Mouse (Mus musculus) lung, embryonic 14.5 days (tissue): ENCODE data around the gene Olfr1243. TPM values are rescaled to one million over a fixed set of nuclear protein-coding genes. Genes with fewer than 3 reads are reported as not detected.
"Not testable (repeated sequence)": the region's sequence is repeated elsewhere in the genome, so short reads cannot be mapped to it uniquely, and the experiment has no call there.

Experiments used
- ATAC-seq: fragments of 200-750 bp; cut with Nextera tagmentation; 2 replicates; pipeline ENCODE4 v1.8.0; 2017; ENCODE audit warnings: mild to moderate bottlenecking, moderate TSS enrichment, moderate library complexity; ENCODE audit not compliant: insufficient read depth
- DNase-seq: peaks from one replicate; pipeline ENCODE4 v3.0.0-alpha.2; 2015
- H3K27ac ChIP-seq: fragments of 300-500 bp; sonication (generic); 2 replicates; pipeline ENCODE4 v1.5.1; 2014; ENCODE audit warnings: low read depth, mild to moderate bottlenecking, moderate library complexity
- H3K27me3 ChIP-seq: fragments of 300-500 bp; sonication (generic); 2 replicates; pipeline ENCODE4 v1.6.1; 2014; ENCODE audit warnings: low read length, control low read depth; ENCODE audit not compliant: insufficient read depth
- H3K36me3 ChIP-seq: fragments of 300-500 bp; sonication (generic); 2 replicates; pipeline ENCODE4 v1.6.1; 2014; ENCODE audit warnings: control low read depth; ENCODE audit not compliant: insufficient read depth
- H3K4me1 ChIP-seq: fragments of 300-500 bp; sonication (generic); 2 replicates; pipeline ENCODE4 v1.6.1; 2014; ENCODE audit warnings: antibody characterized with exemption, control low read depth; ENCODE audit not compliant: insufficient read depth
- H3K4me2 ChIP-seq: fragments of 300-500 bp; sonication (generic); 2 replicates; pipeline ENCODE4 v1.6.1; 2014; ENCODE audit warnings: mild to moderate bottlenecking
- H3K4me3 ChIP-seq: fragments of 300-500 bp; sonication (generic); 2 replicates; pipeline ENCODE4 v1.5.1; 2014; ENCODE audit warnings: low read depth, low read length
- H3K9ac ChIP-seq: fragments of 300-500 bp; sonication (generic); 2 replicates; pipeline ENCODE4 v1.6.1; 2014
- H3K9me3 ChIP-seq: fragments of 300-500 bp; sonication (generic); 2 replicates; pipeline ENCODE4 v1.6.1; 2016; ENCODE audit warnings: low read depth, low read length, control low read depth
- CTCF ChIP-seq: IDR thresholded peaks from 2 replicates; pipeline ENCODE4 v1.5.1; 2016; ENCODE audit warnings: antibody characterized with exemption, low read depth
- WGBS: fragments of 180-500 bp; shearing (Covaris S2); extraction: QIAGEN DNeasy Blood & Tissue Kit; methylation state at CpG from one replicate; pipeline ENCODE4 v1.1.7; 2014; 5-methylcytosine and 5-hydroxymethylcytosine counted together
- polyA plus RNA-seq: library from polyadenylated mRNA; unstranded; fragments of >200 nt; fragmentation: Nextera tagmentation; extraction: Ambion mirVana; gene quantifications from 2 replicates; pipeline ENCODE4 v1.2.1, GENCODE M21; 2014

The Olfr1243 gene
- not detected in 2 replicates for polyA plus RNA-seq

DNA sequence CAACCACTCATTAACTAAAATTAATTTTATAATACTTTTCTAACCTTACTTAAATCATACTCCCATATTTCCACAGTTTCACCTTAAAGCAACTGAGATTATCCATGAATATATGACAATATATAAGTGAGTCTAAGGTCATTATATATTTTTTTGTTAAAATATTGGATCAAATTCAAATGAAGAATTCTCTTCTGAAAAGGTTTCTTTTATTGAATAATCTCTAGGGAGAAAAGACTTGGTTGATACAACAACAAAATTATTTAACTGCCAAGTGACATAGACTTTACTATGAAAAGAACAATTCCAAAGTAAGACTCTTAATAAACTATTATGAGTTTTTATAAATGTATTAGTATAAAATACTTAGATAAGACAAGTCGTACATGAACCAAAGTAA is at the start of gene Olfr1243:
TSS of gene Olfr1243 (minus strand) at position 101 of the 400 bp plus-strand sequence.
- no peak within 1 kb of the TSS for H3K4me2 ChIP-seq
- ATAC-seq (no peak), DNase-seq (no peak)
- no peaks in the 10 kb centered on the region for H3K27me3 ChIP-seq
- WGBS: 77% methylated on average over 1 of the region's 1 CpGs
- no peak within 1 kb of the TSS for H3K27ac ChIP-seq
- no peaks in the 10 kb centered on the region for H3K9me3 ChIP-seq
- no peak within 1 kb of the TSS for H3K9ac ChIP-seq
- H3K4me1 ChIP-seq: no peaks in the 10 kb centered on the region
- no peak within 1 kb of the TSS for H3K4me3 ChIP-seq
- H3K36me3 ChIP-seq: no peaks in the 10 kb centered on the region
- TF ChIP-seq CTCF: no peak

DNA sequence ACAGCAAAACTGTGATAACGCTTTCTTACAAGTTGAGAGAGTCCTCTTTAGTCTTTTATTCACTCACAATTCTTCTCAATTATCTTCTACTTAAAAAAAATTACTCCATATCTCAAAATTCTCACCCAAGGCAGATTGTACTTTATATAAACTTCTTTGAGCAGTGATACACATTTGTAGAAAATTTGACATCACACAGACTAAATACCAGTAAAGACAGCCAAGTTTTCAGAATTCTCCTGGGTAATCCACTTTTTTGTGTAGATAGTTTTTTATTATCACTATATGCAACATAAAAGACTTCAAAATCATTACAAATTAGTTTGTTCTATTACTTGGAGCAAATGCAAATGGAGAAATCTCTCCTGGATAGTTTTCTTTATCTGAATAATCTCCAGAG is 47.1 kb upstream of the Olfr1243 start, which contains the start of gene Olfr1245:
TSS of gene Olfr1245 (minus strand) at position 101 of the 400 bp plus-strand sequence.
- Histone ChIP-seq H3K4me1 (no peaks in the 10 kb centered on the region), H3K4me2 (no peak within 1 kb of the TSS), H3K27me3 (no peaks in the 10 kb centered on the region), H3K9me3 (no peaks in the 10 kb centered on the region), H3K27ac (no peak within 1 kb of the TSS), H3K4me3 (no peak within 1 kb of the TSS), H3K36me3 (no peaks in the 10 kb centered on the region), H3K9ac (no peak within 1 kb of the TSS)
- ATAC-seq: no peak
- no peak for DNase-seq
- 86% methylated on average over 1 of the region's 1 CpGs for WGBS
- no peak for TF ChIP-seq CTCF

DNA sequence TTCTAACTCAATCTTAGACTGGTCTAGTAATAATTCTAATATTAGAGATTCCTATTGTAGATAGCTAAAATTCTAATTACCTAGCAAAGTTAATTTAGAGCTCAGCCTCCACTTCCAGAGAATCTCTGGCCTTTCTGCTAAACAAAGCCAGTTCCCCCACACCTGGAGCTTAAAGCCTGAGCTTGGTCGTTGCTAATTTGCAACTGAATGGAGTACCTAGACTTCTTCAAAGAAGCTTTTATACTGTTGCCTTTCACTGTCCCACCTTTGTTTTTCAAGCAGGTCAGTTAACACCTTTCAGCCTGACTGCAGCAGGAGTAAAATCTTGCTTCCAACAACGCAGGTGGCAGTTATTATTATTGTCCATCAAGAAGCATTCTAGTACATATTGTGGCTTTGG is 31.4 kb upstream of the Olfr1243 start:
- WGBS: 71% methylated on average over 2 of the region's 2 CpGs

DNA sequence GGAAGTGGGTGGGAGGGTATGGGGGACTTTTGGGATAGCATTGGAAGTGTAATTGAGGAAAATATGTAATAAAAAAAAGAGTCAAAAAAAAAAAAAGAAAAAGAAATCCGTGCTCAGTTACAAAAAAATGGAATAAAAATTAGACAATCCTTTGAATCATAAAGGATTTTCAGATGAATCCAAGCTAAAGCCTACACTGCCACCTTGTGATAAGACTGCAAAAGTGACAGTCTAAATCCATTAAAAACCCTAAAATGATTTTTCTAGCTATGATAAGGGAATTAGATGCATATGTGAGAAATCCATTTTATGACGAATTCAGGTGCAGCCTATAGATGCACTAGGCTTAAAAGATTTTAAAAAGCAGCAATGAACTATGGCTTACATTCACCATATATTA is 13.2 kb upstream of the Olfr1243 start:
- Histone ChIP-seq H3K36me3 (no peaks in the 10 kb centered on the region), H3K27ac (no peak overlapping the region), H3K9me3 (no peaks in the 10 kb centered on the region), H3K9ac (no peak overlapping the region), H3K4me1 (no peaks in the 10 kb centered on the region), H3K4me2 (no peak overlapping the region), H3K27me3 (no peaks in the 10 kb centered on the region), H3K4me3 (no peak overlapping the region)
- ATAC-seq (no peak), DNase-seq (peak; percentile 53)
- WGBS: 48% methylated on average over 2 of the region's 2 CpGs
- 0 out of 2 replicates have a peak, but pooled peaks have one; percentile 23 for TF ChIP-seq CTCF

More for the DNA sequence above, 31.4 kb upstream of the Olfr1243 start:
- not testable (repeated sequence) for H3K4me3 ChIP-seq, H3K4me1 ChIP-seq, DNase-seq, H3K27me3 ChIP-seq, H3K4me2 ChIP-seq, H3K36me3 ChIP-seq, H3K9ac ChIP-seq, ATAC-seq, H3K9me3 ChIP-seq, H3K27ac ChIP-seq

DNA sequence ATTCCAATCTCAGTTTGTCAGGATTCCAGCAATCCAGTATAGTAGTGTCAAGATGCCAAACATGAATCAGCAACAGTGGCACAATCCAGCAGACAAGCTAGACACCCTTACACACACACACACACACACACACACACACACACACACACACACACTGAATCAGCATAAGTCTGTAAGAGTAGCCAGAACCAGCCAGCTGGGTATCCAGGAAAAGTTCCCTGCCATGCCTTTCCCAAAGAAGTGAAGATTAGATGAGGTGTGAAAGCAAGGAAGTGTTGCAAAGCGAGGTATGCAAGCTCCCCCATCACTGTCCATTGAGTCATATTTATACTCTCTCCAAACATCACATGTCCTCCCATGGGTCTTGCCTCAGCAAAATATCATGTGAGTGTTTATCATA is 8.6 kb upstream of the Olfr1243 start:
- WGBS: 52% methylated on average over 1 of the region's 1 CpGs
- Histone ChIP-seq H3K4me2 (no peak overlapping the region), H3K9ac (no peak overlapping the region), H3K9me3 (no peaks in the 10 kb centered on the region), H3K27me3 (no peaks in the 10 kb centered on the region), H3K27ac (no peak overlapping the region), H3K36me3 (no peaks in the 10 kb centered on the region), H3K4me1 (no peaks in the 10 kb centered on the region), H3K4me3 (no peak overlapping the region)
- no peak for TF ChIP-seq CTCF
- no peak for ATAC-seq
- no peak for DNase-seq

DNA sequence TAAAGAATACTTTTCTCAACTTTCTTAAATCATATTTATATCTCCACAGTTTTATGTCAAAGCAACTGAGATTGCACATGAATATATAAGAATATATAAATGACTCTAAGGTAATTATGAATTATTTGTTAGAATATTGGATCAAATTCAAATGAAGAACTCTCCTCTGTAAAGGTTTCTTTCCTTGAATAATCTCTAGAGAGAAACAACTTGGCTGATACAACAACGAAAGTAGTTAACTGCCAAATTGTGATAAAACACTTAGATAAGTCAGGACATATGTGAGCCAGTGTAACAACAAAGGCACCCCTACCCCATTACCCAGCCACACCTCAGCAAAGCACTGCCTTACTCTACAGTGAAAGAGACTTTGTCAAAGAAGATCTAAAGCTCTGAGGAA is 33.1 kb downstream of the Olfr1243 start, which contains the start of gene Olfr1242:
TSS of gene Olfr1242 (minus strand) at position 101 of the 400 bp plus-strand sequence.
- Histone ChIP-seq H3K9ac (no peak within 1 kb of the TSS), H3K4me1 (no peaks in the 10 kb centered on the region), H3K27ac (no peak within 1 kb of the TSS), H3K4me2 (no peak within 1 kb of the TSS), H3K36me3 (no peaks in the 10 kb centered on the region), H3K9me3 (no peaks in the 10 kb centered on the region), H3K27me3 (no peaks in the 10 kb centered on the region), H3K4me3 (no peak within 1 kb of the TSS)
- no peak for TF ChIP-seq CTCF
- WGBS: 58% methylated on average over 1 of the region's 1 CpGs
- ATAC-seq: no peak
- no peak for DNase-seq

DNA sequence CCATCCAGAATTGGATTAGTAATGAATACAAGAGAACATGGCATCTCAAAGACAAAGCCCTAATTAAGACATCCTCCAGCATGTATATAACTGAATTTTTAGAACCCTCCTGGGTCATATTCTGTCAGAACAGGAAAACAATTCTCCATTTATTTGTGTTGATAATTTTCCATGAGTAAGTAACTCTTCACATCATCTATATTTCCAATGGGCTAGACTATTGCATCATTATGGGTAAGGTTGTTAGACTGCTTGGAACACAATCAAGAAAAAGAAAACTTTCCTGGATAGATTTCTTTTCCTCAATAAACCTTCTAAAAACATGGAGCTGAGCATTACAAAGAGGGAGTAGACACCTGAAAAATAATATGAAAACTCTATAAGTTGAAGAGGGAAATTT is 44.3 kb downstream of the Olfr1243 start, which contains the start of gene Olfr1241:
TSS of gene Olfr1241 (minus strand) at position 101 of the 400 bp plus-strand sequence.
- ATAC-seq (no peak), DNase-seq (no peak)
- no peak within 1 kb of the TSS for H3K27ac ChIP-seq
- no peaks in the 10 kb centered on the region for H3K36me3 ChIP-seq
- no peaks in the 10 kb centered on the region for H3K4me1 ChIP-seq
- no peak within 1 kb of the TSS for H3K4me2 ChIP-seq
- H3K27me3 ChIP-seq: no peaks in the 10 kb centered on the region
- no peaks in the 10 kb centered on the region for H3K9me3 ChIP-seq
- H3K9ac ChIP-seq: no peak within 1 kb of the TSS
- TF ChIP-seq CTCF: no peak
- H3K4me3 ChIP-seq: no peak within 1 kb of the TSS

Other genes starting within 250 kb of the Olfr1243 start
- not detected in 2 replicates for gene Olfr1229, start 243.5 kb downstream of the Olfr1243 start, polyA plus RNA-seq
- not detected in 2 replicates for gene Olfr1230, start 234.2 kb downstream of the Olfr1243 start, polyA plus RNA-seq
- not detected in 2 replicates for gene Olfr1231, start 224.4 kb downstream of the Olfr1243 start, polyA plus RNA-seq
- not detected in 2 replicates for gene Olfr1232, start 201.8 kb downstream of the Olfr1243 start, polyA plus RNA-seq
- gene Olfr1233, start 189.1 kb downstream of the Olfr1243 start, polyA plus RNA-seq: not detected in 2 replicates
- not detected in 2 replicates for gene Olfr1234, start 166.6 kb downstream of the Olfr1243 start, polyA plus RNA-seq
- gene Olfr1238, start 121.8 kb downstream of the Olfr1243 start, polyA plus RNA-seq: not detected in 2 replicates
- not detected in 2 replicates for gene Olfr1239, start 111.1 kb downstream of the Olfr1243 start, polyA plus RNA-seq
- not detected in 2 replicates for gene Olfr1240, start 88.5 kb downstream of the Olfr1243 start, polyA plus RNA-seq
- not detected in 2 replicates for gene Olfr1241, start 44.4 kb downstream of the Olfr1243 start, polyA plus RNA-seq
- not detected in 2 replicates for gene Olfr1242, start 33.2 kb downstream of the Olfr1243 start, polyA plus RNA-seq
- gene Olfr1245, start 47.0 kb upstream of the Olfr1243 start, polyA plus RNA-seq: not detected in 2 replicates
- gene Olfr1246, start 61.7 kb upstream of the Olfr1243 start, polyA plus RNA-seq: not detected in 2 replicates
- not detected in 2 replicates for gene Olfr1247, start 82.6 kb upstream of the Olfr1243 start, polyA plus RNA-seq
- gene Olfr1248, start 86.8 kb upstream of the Olfr1243 start, polyA plus RNA-seq: not detected in 2 replicates
- not detected in 2 replicates for gene Olfr1249, start 103.5 kb upstream of the Olfr1243 start, polyA plus RNA-seq
- not detected in 2 replicates for gene Olfr1250, start 130.0 kb upstream of the Olfr1243 start, polyA plus RNA-seq
- gene Olfr1251, start 140.4 kb upstream of the Olfr1243 start, polyA plus RNA-seq: not detected in 2 replicates
- gene Olfr1252, start 193.5 kb upstream of the Olfr1243 start, polyA plus RNA-seq: not detected in 2 replicates
- gene Olfr1253, start 225.6 kb upstream of the Olfr1243 start, polyA plus RNA-seq: not detected in 2 replicates